Mouse (Mus musculus) megakaryocyte, embryonic 14.5 days (primary cell): ENCODE results near the gene Fblim1.

Source experiments
- FLI1 ChIP-seq: IDR thresholded peaks from 2 replicates; pipeline ENCODE4 v1.6.1; 2012; ENCODE audit warnings: low read length, inconsistent platforms, mixed read lengths
- GATA1 ChIP-seq: IDR thresholded peaks from 3 replicates; pipeline ENCODE4 v1.6.1; 2012; ENCODE audit warnings: mixed read lengths, low read length, inconsistent platforms, borderline replicate concordance

- no peak for TF ChIP-seq GATA1
- TF ChIP-seq FLI1: no peak
These were observed 35.1 kb downstream of the Fblim1 start for GRCm38 (mm10) chr4:141570821-141571220.
